Mouse (Mus musculus) heart, embryonic 10.5 days (tissue): Measurements from ENCODE around the gene Adssl1. TPM values are rescaled to one million over a fixed set of nuclear protein-coding genes. Genes with fewer than 3 reads are reported as not detected.

Experiments used
- DNase-seq: peaks from one replicate; pipeline ENCODE4 v3.0.0-alpha.2; 2017; ENCODE audit warnings: low spot score
- H3K27ac ChIP-seq: fragments of 300-500 bp; sonication (generic); 2 replicates; pipeline ENCODE4 v1.5.1; 2016; ENCODE audit warnings: mild to moderate bottlenecking
- H3K27me3 ChIP-seq: fragments of 300-500 bp; sonication (generic); 2 replicates; pipeline ENCODE4 v1.6.1; 2016; ENCODE audit warnings: mild to moderate bottlenecking; ENCODE audit not compliant: poor library complexity, insufficient read depth, severe bottlenecking
- H3K36me3 ChIP-seq: fragments of 300-500 bp; sonication (generic); 2 replicates; pipeline ENCODE4 v1.6.1; 2016; ENCODE audit warnings: mild to moderate bottlenecking, moderate library complexity
- H3K4me1 ChIP-seq: fragments of 300-500 bp; sonication (generic); 2 replicates; pipeline ENCODE4 v1.6.1; 2016; ENCODE audit warnings: mild to moderate bottlenecking
- H3K4me3 ChIP-seq: fragments of 300-500 bp; sonication (generic); 2 replicates; pipeline ENCODE4 v1.5.1; 2016; ENCODE audit warnings: mild to moderate bottlenecking, moderate library complexity
- H3K9me3 ChIP-seq: fragments of 300-500 bp; sonication (generic); 2 replicates; pipeline ENCODE4 v1.6.1; 2016; ENCODE audit warnings: mild to moderate bottlenecking, moderate library complexity
- WGBS: fragments of 180-500 bp; shearing (Covaris S2); methylation state at CpG from one replicate; pipeline ENCODE4 v1.1.7; 2016; 5-methylcytosine and 5-hydroxymethylcytosine counted together
- microRNA-seq: library from miRNA; unstranded; fragments of <30 nt; microRNA quantifications from one replicate; pipeline ENCODE4, GENCODE M21; 2017
- polyA plus RNA-seq: library from polyadenylated mRNA; unstranded; fragments of >200 nt; fragmentation: Nextera tagmentation; extraction: Ambion mirVana; gene quantifications from 2 replicates; pipeline ENCODE4 v1.2.1, GENCODE M21; 2016

The Adssl1 gene
- polyA plus RNA-seq, 1 experiment from 2014 or later = 57.2 TPM

DNA sequence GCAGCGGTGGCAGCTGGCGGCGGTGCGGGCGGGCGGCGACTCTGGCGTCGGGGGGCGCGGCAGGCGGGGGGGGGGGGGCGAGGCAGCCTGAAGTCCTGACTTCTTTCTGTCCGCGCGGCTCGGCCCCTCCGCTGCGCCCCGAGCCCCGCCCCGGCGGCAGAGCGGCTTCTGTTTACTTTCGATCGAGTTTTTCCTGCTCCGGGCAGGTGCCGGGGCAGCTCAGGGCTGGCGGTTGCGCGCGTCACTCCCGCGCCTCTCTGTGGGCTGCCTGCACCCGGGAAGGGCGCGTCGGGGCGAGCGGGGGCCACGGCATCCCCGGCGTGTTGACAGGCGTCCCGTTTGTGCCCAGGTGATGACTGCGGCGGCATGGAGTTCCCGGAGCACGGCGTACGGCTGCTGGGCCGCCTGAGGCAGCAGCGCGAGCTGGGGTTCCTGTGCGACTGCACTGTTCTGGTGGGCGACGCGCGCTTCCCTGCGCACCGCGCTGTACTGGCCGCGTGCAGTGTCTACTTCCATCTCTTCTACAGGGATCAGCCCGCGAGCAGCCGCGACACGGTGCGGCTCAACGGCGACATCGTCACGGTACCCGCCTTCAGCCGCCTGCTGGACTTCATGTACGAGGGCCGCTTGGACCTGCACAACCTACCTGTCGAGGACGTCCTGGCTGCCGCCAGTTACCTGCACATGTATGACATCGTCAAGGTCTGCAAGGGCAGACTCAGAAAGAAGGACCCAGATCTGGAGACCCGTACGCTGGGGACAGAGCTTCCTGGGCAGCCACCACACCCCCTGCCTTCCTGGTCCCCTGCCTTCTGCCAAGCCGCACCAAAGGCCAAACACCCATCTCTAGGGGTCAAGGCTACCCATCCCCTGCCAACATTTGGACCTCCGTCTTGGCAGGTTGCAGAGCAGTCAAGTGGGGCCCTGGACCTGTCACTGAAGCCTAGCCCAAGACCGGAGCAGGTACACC, 59.5 kb downstream of the Adssl1 start:
- no peak for DNase-seq
- Histone ChIP-seq H3K27me3 (peaks cover 71% of the 10 kb centered on the region), H3K27ac (peak overlapping the region; percentile 89), H3K4me1 (peaks cover 48% of the 10 kb centered on the region), H3K9me3 (no peaks in the 10 kb centered on the region), H3K36me3 (peaks cover 20% of the 10 kb centered on the region), H3K4me3 (peak overlapping the region; percentile 78)
- WGBS = 4% methylated on average over 86 of the region's 87 CpGs

- H3K4me3 ChIP-seq = no peak overlapping the region
- H3K27ac ChIP-seq = no peak overlapping the region
- 66% methylated on average over 7 of the region's 7 CpGs for WGBS
- peaks cover 20% of the 10 kb centered on the region for H3K36me3 ChIP-seq
- H3K4me1 ChIP-seq = peaks cover 22% of the 10 kb centered on the region
- H3K27me3 ChIP-seq = peaks cover 64% of the 10 kb centered on the region
- H3K9me3 ChIP-seq = no peaks in the 10 kb centered on the region
- DNase-seq = no peak
Measured at GRCm38 (mm10) chr12:112683351-112683750, 63.5 kb downstream of the Adssl1 start.

DNA sequence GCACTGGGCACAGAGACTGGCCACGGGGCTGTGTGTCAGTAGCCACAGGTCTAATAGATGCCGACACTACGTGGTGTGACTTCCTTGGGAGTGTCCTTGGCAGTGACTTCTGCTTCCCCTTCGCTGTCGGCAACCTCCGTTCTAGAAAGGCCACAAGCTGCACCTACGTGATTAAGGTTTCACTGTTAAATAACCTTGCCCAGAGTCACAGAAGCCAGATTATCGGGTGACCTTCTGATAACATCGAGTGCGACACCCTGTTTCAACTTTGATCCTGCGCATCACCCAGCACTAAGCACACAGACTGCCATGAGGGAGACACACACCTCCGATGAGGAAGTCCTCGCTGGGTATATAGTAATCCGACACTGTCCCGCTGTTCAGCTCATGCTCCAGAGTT, 68.6 kb downstream of the Adssl1 start:
- no peaks in the 10 kb centered on the region for H3K9me3 ChIP-seq
- H3K36me3 ChIP-seq = no peaks in the 10 kb centered on the region; the same call in 1 of the 2 replicates
- no peak overlapping the region for H3K27ac ChIP-seq
- peaks cover 22% of the 10 kb centered on the region for H3K4me1 ChIP-seq
- no peak for DNase-seq
- 52% methylated on average over 15 of the region's 15 CpGs for WGBS
- H3K4me3 ChIP-seq = no peak overlapping the region
- H3K27me3 ChIP-seq = peaks cover 25% of the 10 kb centered on the region; the same call in 1 of the 2 replicates

Small RNAs within 50 kb of the gene (microRNA-seq; reads per million reads assigned to microRNA genes)
- gene Mir6939 = 1.5 reads per million

Other genes starting within 250 kb of the Adssl1 start
- gene A530016L24Rik, start 130.6 kb upstream of the Adssl1 start, polyA plus RNA-seq = 5.6 and 12.4 TPM in 2 replicates
- 1.2 and 1.5 TPM in 2 replicates for gene Tmem179, start 103.3 kb upstream of the Adssl1 start, polyA plus RNA-seq
- gene Inf2, start 31.3 kb upstream of the Adssl1 start, polyA plus RNA-seq = 3.5 and 5.6 TPM in 2 replicates
- gene Siva1, start 24.6 kb downstream of the Adssl1 start, polyA plus RNA-seq = 175 and 207 TPM in 2 replicates
- 57.1 and 82.0 TPM in 2 replicates for gene Akt1, start 54.8 kb downstream of the Adssl1 start, polyA plus RNA-seq
- gene Zbtb42, start 58.8 kb downstream of the Adssl1 start, polyA plus RNA-seq = 3.9 and 4.3 TPM in 2 replicates
- gene Cep170b, start 100.4 kb downstream of the Adssl1 start, polyA plus RNA-seq = 3.9 and 6.6 TPM in 2 replicates
- gene Pld4, start 140.6 kb downstream of the Adssl1 start, polyA plus RNA-seq = 0.57 and 2.9 TPM in 2 replicates
- gene Ahnak2, start 182.6 kb downstream of the Adssl1 start, polyA plus RNA-seq = 0.53 and 0.71 TPM in 2 replicates
- 13.0 and 14.9 TPM in 2 replicates for gene Clba1, start 188.9 kb downstream of the Adssl1 start, polyA plus RNA-seq
- gene Cdca4, start 209.4 kb downstream of the Adssl1 start, polyA plus RNA-seq = 66.5 and 98.2 TPM in 2 replicates
- 0.11 TPM in 1 of 2 replicates, not detected in the other for gene Gpr132, start 248.2 kb downstream of the Adssl1 start, polyA plus RNA-seq